Mouse (Mus musculus) mouse embryonic stem cell (cell line): ENCODE measurements at regions not wholly inside any gene's neighbourhood (a gene's known extent, or its start where the extent isn't known, plus 50 kb on each side); places are given as distances from the start of the nearest gene placed in this dataset.

Experiments used
- in situ Hi-C, 2 experiments: fragments of 300-500 bp; cut with MboI; formaldehyde crosslinking; loops; 1 replicate in 1 of 2; 3 replicates in 1 of 2; pipeline ENCODE4 v1.14.3; 2019 to 2020; ENCODE audit warnings: low sequenced_read_pairs in 2 of 2, low pct_unique_long_range_greater_than_20kb in 1 of 2, mixed read lengths in 1 of 2; ENCODE audit not compliant: unreplicated experiment in 1 of 2

- in situ Hi-C loops = no loop called here
These were observed 71.4 kb upstream of the Adgra3 start for GRCm38 (mm10) chr5:50130202-50130601.

- in situ Hi-C loops = loop anchor here in 1 of 2 experiments (10.0 kb wide), 1 partner anchor 76 kb away; no protein-coding TSS in a partner anchor
These were observed 70.2 kb upstream of the Adgra3 start for GRCm38 (mm10) chr5:50128972-50129371.

GRCm38 (mm10) chr5:50126594-50126993 lies 67.8 kb upstream of the Adgra3 start:
- in situ Hi-C loops = loop anchor here in 1 of 2 experiments (10.0 kb wide), 1 partner anchor 78 kb away; no protein-coding TSS in a partner anchor

- in situ Hi-C loops = loop anchor here in 1 of 2 experiments (10.0 kb wide), 1 partner anchor 79 kb away; no protein-coding TSS in a partner anchor
These were observed 67.4 kb upstream of the Adgra3 start for GRCm38 (mm10) chr5:50126177-50126576.

GRCm38 (mm10) chr5:50125676-50126075 lies 66.9 kb upstream of the Adgra3 start:
- in situ Hi-C loops = loop anchor here in 1 of 2 experiments (10.0 kb wide), 1 partner anchor 79 kb away; no protein-coding TSS in a partner anchor

GRCm38 (mm10) chr5:50122829-50123241 lies 64.0 kb upstream of the Adgra3 start:
- in situ Hi-C loops = loop anchor here in 1 of 2 experiments (10.0 kb wide), 1 partner anchor 82 kb away; no protein-coding TSS in a partner anchor

- in situ Hi-C loops = loop anchor here in 1 of 2 experiments (10.0 kb wide), 1 partner anchor 85 kb away; no protein-coding TSS in a partner anchor
These were observed 61.1 kb upstream of the Adgra3 start for GRCm38 (mm10) chr5:50119860-50120259.
